Mouse (Mus musculus) E14TG2a.4 (cell line): Measurements from ENCODE around the gene Smyd3.

ENCODE experiments used
- CTCF ChIP-seq: conservative IDR thresholded peaks from 2 replicates; pipeline ENCODE4 v1.5.1; 2014; ENCODE audit warnings: low read length
- NANOG ChIP-seq: IDR thresholded peaks from 2 replicates; pipeline ENCODE4 v1.6.1; 2014; ENCODE audit warnings: borderline replicate concordance, low read length, mixed read lengths
- POU5F1 ChIP-seq: IDR thresholded peaks from 2 replicates; pipeline ENCODE4 v1.6.1; 2014; ENCODE audit warnings: low read length, borderline replicate concordance

DNA sequence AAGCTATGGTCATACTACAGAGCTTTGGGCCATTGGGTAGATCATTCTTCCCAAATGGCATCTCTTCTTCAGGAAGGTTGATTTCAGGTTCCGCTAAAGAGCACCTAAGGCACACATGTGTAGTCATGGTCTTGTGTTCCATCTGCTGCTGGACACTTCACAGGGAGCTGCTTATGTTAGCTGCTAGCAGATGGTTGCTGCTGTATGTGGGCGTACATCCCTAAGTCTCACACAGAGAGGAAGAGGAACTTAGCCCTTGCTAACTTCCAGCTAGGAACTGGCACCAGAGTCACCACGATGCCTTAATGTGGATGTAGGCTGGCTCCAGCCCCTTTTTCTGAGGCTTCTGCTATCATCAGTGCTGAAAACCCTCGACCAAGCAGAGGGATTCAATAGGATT lies 491.2 kb downstream of the Smyd3 start:
- no peak for TF ChIP-seq CTCF
- no peak for TF ChIP-seq POU5F1
- TF ChIP-seq NANOG: no peak
